Mouse (Mus musculus) gastrocnemius, postnatal 14 days (tissue): ENCODE measurements around the gene Surf1. TPM values are rescaled to one million over a fixed set of nuclear protein-coding genes. Genes with fewer than 3 reads are reported as not detected.

Experiments used
- DNase-seq: peaks from one replicate; pipeline ENCODE4 v3.0.0; 2021; ENCODE audit warnings: mixed read lengths
- intact Hi-C: fragments of 180-260 bp; cut with DNase I; formaldehyde crosslinking; loops from one replicate; pipeline ENCODE4 v1.15.1; 2025; ENCODE audit warnings: low total_unique reads
- total RNA-seq, 2 experiments: library from RNA; stranded (reverse); gene quantifications; 2 replicates each; pipeline ENCODE4 v1.2.3; 2021

Gene Surf1
- total RNA-seq, 2 experiments from 2014 or later, result 35.0 to 37.8 TPM

- peak; percentile 46 for DNase-seq
- intact Hi-C loops, result loop anchor here (10.0 kb wide), 1 partner anchor 82 kb away; no protein-coding TSS in a partner anchor
Measured at GRCm38 (mm10) chr2:26932473-26933303, 16.4 kb upstream of the Surf1 start.

- DNase-seq, result peak; percentile 36
- intact Hi-C loops, result loop anchor here (10.0 kb wide), 1 partner anchor 84 kb away; no protein-coding TSS in a partner anchor
Measured at GRCm38 (mm10) chr2:26930390-26930789, 14.1 kb upstream of the Surf1 start.

- intact Hi-C loops, result loop anchor here (10.0 kb wide), 1 partner anchor 107 kb away; no protein-coding TSS in a partner anchor
- DNase-seq, result no peak
Measured at GRCm38 (mm10) chr2:26927745-26928476, 11.6 kb upstream of the Surf1 start.

- no peak for DNase-seq
- intact Hi-C loops, result loop anchor here (10.0 kb wide), 1 partner anchor 113 kb away; no protein-coding TSS in a partner anchor
Measured at GRCm38 (mm10) chr2:26921784-26922183, 5.5 kb upstream of the Surf1 start.

DNA sequence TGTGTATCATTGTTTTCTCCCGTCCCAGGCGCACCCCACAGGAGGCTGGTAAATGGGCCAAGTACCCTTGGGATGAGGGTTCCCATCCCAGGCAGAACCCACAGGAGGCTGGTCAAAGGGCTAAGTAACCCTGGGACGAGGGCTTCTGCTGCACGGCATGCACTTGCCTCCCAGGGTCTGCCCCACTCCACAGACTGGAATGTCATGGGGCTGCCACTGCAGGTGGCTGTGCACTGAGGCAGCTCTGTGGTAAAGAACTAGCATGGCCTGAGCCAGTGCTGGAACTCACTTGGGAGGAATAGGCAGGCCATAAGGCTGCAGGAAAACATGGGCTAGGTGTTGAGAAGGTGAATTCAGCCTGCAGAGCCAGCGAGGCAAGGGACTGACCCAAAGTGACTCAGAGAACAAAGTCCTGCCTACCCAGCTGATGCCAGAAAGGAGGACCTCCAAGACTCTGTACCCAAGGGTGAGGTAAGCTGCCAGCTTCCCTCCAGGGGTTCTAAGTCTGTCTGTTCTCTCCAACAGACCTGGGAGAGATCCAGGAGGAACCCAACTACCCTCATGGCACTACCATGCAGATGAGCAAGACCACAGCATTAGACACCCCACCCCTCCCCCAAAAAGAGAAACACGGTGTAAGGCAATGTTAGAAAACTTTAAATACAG lies 4.0 kb upstream of the Surf1 start:
- intact Hi-C loops, result loop anchor here (10.0 kb wide), 1 partner anchor 114 kb away; no protein-coding TSS in a partner anchor
- DNase-seq, result no peak

- DNase-seq, result no peak
- intact Hi-C loops, result loop anchor here (10.0 kb wide), 1 partner anchor 115 kb away; no protein-coding TSS in a partner anchor
Measured at GRCm38 (mm10) chr2:26919684-26920083, 3.4 kb upstream of the Surf1 start.

DNA sequence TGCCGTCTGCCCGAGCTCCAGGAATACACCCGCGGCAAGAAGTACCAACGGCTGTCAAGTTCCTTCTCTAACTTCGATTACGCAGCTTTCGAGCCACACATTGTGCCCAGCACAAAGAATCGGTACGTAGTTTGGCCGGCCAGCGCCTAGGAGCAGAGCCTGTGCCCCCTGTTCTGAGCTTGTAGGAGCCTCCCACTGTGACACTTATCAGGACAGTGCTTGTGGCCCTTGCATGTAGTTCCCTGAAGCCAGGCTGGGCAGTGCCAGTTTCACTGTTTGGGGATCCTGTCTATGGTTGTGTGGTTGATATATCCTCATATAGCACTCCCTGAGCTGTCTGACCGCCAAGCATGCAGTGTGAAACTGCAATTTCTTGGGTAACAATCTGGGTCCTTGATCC lies 408 bp upstream of the Surf1 start:
- intact Hi-C loops, result no loop called here
- no peak for DNase-seq

GRCm38 (mm10) chr2:26914148-26914941 lies 2.0 kb downstream of the Surf1 start:
- no peak for DNase-seq
- intact Hi-C loops, result no loop called here

GRCm38 (mm10) chr2:26913416-26914147 lies 2.7 kb downstream of the Surf1 start:
- no peak for DNase-seq
- intact Hi-C loops, result no loop called here

GRCm38 (mm10) chr2:26912253-26912770 lies 4.0 kb downstream of the Surf1 start:
- intact Hi-C loops, result no loop called here
- no peak for DNase-seq

- intact Hi-C loops, result no loop called here
Measured at GRCm38 (mm10) chr2:26910994-26911765, 5.2 kb downstream of the Surf1 start.

GRCm38 (mm10) chr2:26910124-26910993 lies 6.0 kb downstream of the Surf1 start, which contains the start of the genes Med22 and Rpl7a:
Gene Med22, minus strand, starts transcription at chr2:26910677.
Gene Rpl7a, plus strand, starts transcription at chr2:26910764.
- intact Hi-C loops, result no loop called here
- peak; percentile 100 for DNase-seq

More at GRCm38 (mm10) chr2:26910994-26911765, 5.2 kb downstream of the Surf1 start:
- DNase-seq, result peak; percentile 62

GRCm38 (mm10) chr2:26909387-26909784 lies 6.9 kb downstream of the Surf1 start:
- DNase-seq, result no peak
- intact Hi-C loops, result no loop called here

DNA sequence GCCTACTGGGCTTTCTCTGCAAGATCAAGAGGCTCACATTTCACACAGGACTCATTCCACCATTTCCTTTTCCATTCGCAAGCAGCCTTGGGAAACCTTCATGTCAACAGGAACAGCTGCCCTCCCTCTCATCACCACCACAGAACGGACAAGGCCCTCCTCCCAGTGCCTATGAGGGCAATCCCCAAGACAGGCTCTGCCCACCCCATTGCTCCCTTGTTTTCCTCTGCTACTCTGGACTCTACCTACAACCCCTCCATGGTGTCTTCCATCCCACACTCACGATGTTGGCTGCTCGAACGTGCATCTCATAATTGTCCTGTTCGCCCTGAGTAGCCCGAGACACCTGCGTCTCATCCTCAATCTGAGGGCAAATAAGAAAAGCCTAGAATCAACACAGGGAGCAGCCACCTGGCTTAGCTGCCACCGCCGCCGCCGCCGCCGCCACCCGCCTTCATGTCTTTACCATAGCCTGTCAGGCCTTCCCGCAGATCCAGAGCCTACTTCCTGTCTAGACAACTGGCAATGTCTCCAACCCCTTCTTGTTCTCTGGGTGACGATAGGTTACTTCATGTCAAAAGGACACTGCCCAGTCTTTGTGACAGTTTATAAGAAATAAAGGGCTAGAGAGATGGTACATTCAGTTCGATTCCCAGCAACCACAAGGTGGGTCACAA lies 7.5 kb downstream of the Surf1 start:
- DNase-seq, result no peak
- intact Hi-C loops, result no loop called here

- intact Hi-C loops, result no loop called here
- DNase-seq, result peak; percentile 55
Measured at GRCm38 (mm10) chr2:26907109-26907508, 9.2 kb downstream of the Surf1 start.

DNA sequence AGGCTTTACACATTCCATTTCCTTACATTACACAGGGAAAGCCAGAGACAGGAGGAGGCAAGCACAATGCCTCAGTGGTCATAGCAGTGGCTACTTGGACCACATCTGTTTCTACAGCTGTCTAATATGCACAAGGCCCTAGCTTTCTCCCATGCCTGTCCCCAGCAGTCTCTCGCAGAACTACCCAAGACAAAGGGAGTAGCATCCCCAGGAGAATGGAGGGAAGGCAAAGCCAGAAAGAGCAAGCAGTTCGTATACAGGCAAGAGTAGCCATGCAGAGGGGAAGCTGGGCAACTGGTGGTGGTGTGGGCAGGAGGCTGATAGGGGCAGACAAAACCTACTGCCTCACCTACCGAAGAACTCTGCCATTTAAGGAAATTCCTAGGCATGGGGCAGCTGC lies 9.9 kb downstream of the Surf1 start:
- no peak for DNase-seq
- intact Hi-C loops, result no loop called here
